Mouse (Mus musculus): ENCODE results near the gene Gmfg. TPM values are rescaled to one million over a fixed set of nuclear protein-coding genes. Genes with fewer than 3 reads are reported as not detected.
A peak's percentile ranks its signal among the peaks of the same experiment; 100 is the strongest.

Gene Gmfg
- polyA plus RNA-seq, 1 experiment from 2014 or later = 35.6 TPM

GRCm38 (mm10) chr7:28464416-28465212, 27.4 kb downstream of the Gmfg start:
- Histone ChIP-seq H3K4me1 (ENCODE audit: control insufficient read depth, low read depth, low read length) (peaks cover 2% of the 10 kb centered on the region; the same call in 1 of the 2 replicates), H3K4me3 (ENCODE audit: low read depth, low read length) (no peak overlapping the region), H3K9ac (ENCODE audit: low read depth, low read length) (no peak overlapping the region), H3K4me2 (ENCODE audit: low read depth, low read length) (no peak overlapping the region), H3K27ac (ENCODE audit: low read length) (no peak overlapping the region), H3K9me3 (replicated peaks; ENCODE audit: control insufficient read depth, low read length) (no peaks in the 10 kb centered on the region), H3K36me3 (ENCODE audit: control insufficient read depth, insufficient read depth) (no peaks in the 10 kb centered on the region), H3K27me3 (ENCODE audit: control insufficient read depth, insufficient read depth, low read depth, low read length) (peaks cover 17% of the 10 kb centered on the region)
- WGBS (ENCODE audit: insufficient replicate concordance) = 44% methylated on average over 10 of the region's 10 CpGs
- peak; percentile 39; the same call in 1 of the 2 replicates for ATAC-seq (ENCODE audit: low read depth)

GRCm38 (mm10) chr7:28466721-28467212, 29.5 kb downstream of the Gmfg start:
- H3K27ac ChIP-seq (ENCODE audit: low read length) = no peak overlapping the region
- WGBS (ENCODE audit: insufficient replicate concordance) = 54% methylated on average over 40 of the region's 40 CpGs
- H3K4me1 ChIP-seq (ENCODE audit: control insufficient read depth, low read depth, low read length) = peaks cover 2% of the 10 kb centered on the region; the same call in 1 of the 2 replicates
- peak overlapping the region; percentile 56 for H3K4me3 ChIP-seq (ENCODE audit: low read depth, low read length)
- peaks cover 17% of the 10 kb centered on the region for H3K27me3 ChIP-seq (ENCODE audit: control insufficient read depth, insufficient read depth, low read depth, low read length)
- no peak for ATAC-seq (ENCODE audit: low read depth)
- H3K9ac ChIP-seq (ENCODE audit: low read depth, low read length) = peak overlapping the region; percentile 21
- H3K9me3 ChIP-seq (replicated peaks; ENCODE audit: control insufficient read depth, low read length) = no peaks in the 10 kb centered on the region
- no peaks in the 10 kb centered on the region for H3K36me3 ChIP-seq (ENCODE audit: control insufficient read depth, insufficient read depth)
- peak overlapping the region; percentile 71 for H3K4me2 ChIP-seq (ENCODE audit: low read depth, low read length)

- H3K36me3 ChIP-seq (ENCODE audit: control insufficient read depth, insufficient read depth) = no peaks in the 10 kb centered on the region
- H3K4me2 ChIP-seq (ENCODE audit: low read depth, low read length) = peak overlapping the region; percentile 71
- H3K27me3 ChIP-seq (ENCODE audit: control insufficient read depth, insufficient read depth, low read depth, low read length) = peaks cover 17% of the 10 kb centered on the region
- H3K27ac ChIP-seq (ENCODE audit: low read length) = no peak overlapping the region
- peak overlapping the region; percentile 21 for H3K9ac ChIP-seq (ENCODE audit: low read depth, low read length)
- peak; percentile 65 for ATAC-seq (ENCODE audit: low read depth)
- H3K4me3 ChIP-seq (ENCODE audit: low read depth, low read length) = peak overlapping the region; percentile 56
- peaks cover 2% of the 10 kb centered on the region; the same call in 1 of the 2 replicates for H3K4me1 ChIP-seq (ENCODE audit: control insufficient read depth, low read depth, low read length)
- 7% methylated on average over 56 of the region's 63 CpGs for WGBS (ENCODE audit: insufficient replicate concordance)
- no peaks in the 10 kb centered on the region for H3K9me3 ChIP-seq (replicated peaks; ENCODE audit: control insufficient read depth, low read length)
Observed at GRCm38 (mm10) chr7:28467213-28467751, 30.0 kb downstream of the Gmfg start.

- H3K4me2 ChIP-seq (ENCODE audit: low read depth, low read length) = no peak overlapping the region
- no peaks in the 10 kb centered on the region for H3K9me3 ChIP-seq (replicated peaks; ENCODE audit: control insufficient read depth, low read length)
- H3K4me3 ChIP-seq (ENCODE audit: low read depth, low read length) = no peak overlapping the region
- no peak for ATAC-seq (ENCODE audit: low read depth)
- H3K9ac ChIP-seq (ENCODE audit: low read depth, low read length) = no peak overlapping the region
- no peak overlapping the region for H3K27ac ChIP-seq (ENCODE audit: low read length)
- H3K4me1 ChIP-seq (ENCODE audit: control insufficient read depth, low read depth, low read length) = no peaks in the 10 kb centered on the region
- WGBS (ENCODE audit: insufficient replicate concordance) = 77% methylated on average over 6 of the region's 6 CpGs
- no peaks in the 10 kb centered on the region for H3K36me3 ChIP-seq (ENCODE audit: control insufficient read depth, insufficient read depth)
- no peaks in the 10 kb centered on the region for H3K27me3 ChIP-seq (ENCODE audit: control insufficient read depth, insufficient read depth, low read depth, low read length)
Observed at GRCm38 (mm10) chr7:28476191-28476590, 38.9 kb downstream of the Gmfg start.

- H3K36me3 ChIP-seq (ENCODE audit: control insufficient read depth, insufficient read depth) = no peaks in the 10 kb centered on the region
- no peaks in the 10 kb centered on the region for H3K9me3 ChIP-seq (replicated peaks; ENCODE audit: control insufficient read depth, low read length)
- no peaks in the 10 kb centered on the region for H3K4me1 ChIP-seq (ENCODE audit: control insufficient read depth, low read depth, low read length)
- no peak overlapping the region for H3K4me3 ChIP-seq (ENCODE audit: low read depth, low read length)
- 71% methylated on average over 5 of the region's 5 CpGs for WGBS (ENCODE audit: insufficient replicate concordance)
- no peak overlapping the region for H3K4me2 ChIP-seq (ENCODE audit: low read depth, low read length)
- H3K9ac ChIP-seq (ENCODE audit: low read depth, low read length) = no peak overlapping the region
- no peak overlapping the region for H3K27ac ChIP-seq (ENCODE audit: low read length)
- no peak for ATAC-seq (ENCODE audit: low read depth)
- H3K27me3 ChIP-seq (ENCODE audit: control insufficient read depth, insufficient read depth, low read depth, low read length) = no peaks in the 10 kb centered on the region
Observed at GRCm38 (mm10) chr7:28477363-28477762, 40.1 kb downstream of the Gmfg start.

GRCm38 (mm10) chr7:28478854-28479253, 41.6 kb downstream of the Gmfg start:
- WGBS (ENCODE audit: insufficient replicate concordance) = 7% methylated on average over 8 of the region's 8 CpGs
- no peaks in the 10 kb centered on the region for H3K27me3 ChIP-seq (ENCODE audit: control insufficient read depth, insufficient read depth, low read depth, low read length)
- no peak for ATAC-seq (ENCODE audit: low read depth)
- no peak overlapping the region for H3K4me2 ChIP-seq (ENCODE audit: low read depth, low read length)
- H3K4me3 ChIP-seq (ENCODE audit: low read depth, low read length) = no peak overlapping the region
- H3K4me1 ChIP-seq (ENCODE audit: control insufficient read depth, low read depth, low read length) = no peaks in the 10 kb centered on the region
- no peak overlapping the region for H3K27ac ChIP-seq (ENCODE audit: low read length)
- H3K9me3 ChIP-seq (replicated peaks; ENCODE audit: control insufficient read depth, low read length) = no peaks in the 10 kb centered on the region
- no peaks in the 10 kb centered on the region for H3K36me3 ChIP-seq (ENCODE audit: control insufficient read depth, insufficient read depth)
- no peak overlapping the region for H3K9ac ChIP-seq (ENCODE audit: low read depth, low read length)

GRCm38 (mm10) chr7:28482854-28483253, 45.6 kb downstream of the Gmfg start:
- H3K4me1 ChIP-seq (ENCODE audit: control insufficient read depth, low read depth, low read length) = no peaks in the 10 kb centered on the region
- ATAC-seq (ENCODE audit: low read depth) = no peak
- no peak overlapping the region for H3K9ac ChIP-seq (ENCODE audit: low read depth, low read length)
- no peak overlapping the region for H3K27ac ChIP-seq (ENCODE audit: low read length)
- no peaks in the 10 kb centered on the region for H3K36me3 ChIP-seq (ENCODE audit: control insufficient read depth, insufficient read depth)
- no peak overlapping the region for H3K4me3 ChIP-seq (ENCODE audit: low read depth, low read length)
- no peaks in the 10 kb centered on the region; the same call in none of the 2 replicates for H3K27me3 ChIP-seq (ENCODE audit: control insufficient read depth, insufficient read depth, low read depth, low read length)
- WGBS (ENCODE audit: insufficient replicate concordance) = 72% methylated on average over 11 of the region's 11 CpGs
- no peaks in the 10 kb centered on the region for H3K9me3 ChIP-seq (replicated peaks; ENCODE audit: control insufficient read depth, low read length)
- H3K4me2 ChIP-seq (ENCODE audit: low read depth, low read length) = no peak overlapping the region

- Histone ChIP-seq H3K4me2 (ENCODE audit: low read depth, low read length) (no peak overlapping the region), H3K27me3 (ENCODE audit: control insufficient read depth, insufficient read depth, low read depth, low read length) (no peaks in the 10 kb centered on the region; the same call in none of the 2 replicates), H3K4me3 (ENCODE audit: low read depth, low read length) (no peak overlapping the region), H3K27ac (ENCODE audit: low read length) (no peak overlapping the region), H3K9ac (ENCODE audit: low read depth, low read length) (no peak overlapping the region), H3K4me1 (ENCODE audit: control insufficient read depth, low read depth, low read length) (no peaks in the 10 kb centered on the region), H3K9me3 (replicated peaks; ENCODE audit: control insufficient read depth, low read length) (no peaks in the 10 kb centered on the region), H3K36me3 (ENCODE audit: control insufficient read depth, insufficient read depth) (no peaks in the 10 kb centered on the region)
- ATAC-seq (ENCODE audit: low read depth) = no peak
- 31% methylated on average over 4 of the region's 4 CpGs for WGBS (ENCODE audit: insufficient replicate concordance)
Observed at GRCm38 (mm10) chr7:28484192-28484591, 46.9 kb downstream of the Gmfg start.

- Histone ChIP-seq H3K27me3 (ENCODE audit: control insufficient read depth, insufficient read depth, low read depth, low read length) (no peaks in the 10 kb centered on the region; the same call in none of the 2 replicates), H3K4me2 (ENCODE audit: low read depth, low read length) (no peak overlapping the region), H3K4me1 (ENCODE audit: control insufficient read depth, low read depth, low read length) (no peaks in the 10 kb centered on the region), H3K27ac (ENCODE audit: low read length) (no peak overlapping the region), H3K4me3 (ENCODE audit: low read depth, low read length) (no peak overlapping the region), H3K9ac (ENCODE audit: low read depth, low read length) (no peak overlapping the region), H3K36me3 (ENCODE audit: control insufficient read depth, insufficient read depth) (no peaks in the 10 kb centered on the region), H3K9me3 (replicated peaks; ENCODE audit: control insufficient read depth, low read length) (no peaks in the 10 kb centered on the region)
- WGBS (ENCODE audit: insufficient replicate concordance) = 9% methylated on average over 16 of the region's 16 CpGs
- no peak for ATAC-seq (ENCODE audit: low read depth)
Observed at GRCm38 (mm10) chr7:28488030-28488491, 50.8 kb downstream of the Gmfg start.
